Mouse (Mus musculus) testis, adult 2 months (tissue): ENCODE measurements at regions not wholly inside any gene's neighbourhood (a gene's known extent, or its start where the extent isn't known, plus 50 kb on each side); places are given as distances from the start of the nearest gene placed in this dataset.
A peak's percentile ranks its signal among the peaks of the same experiment; 100 is the strongest.

ENCODE experiments used
- H3K27ac ChIP-seq: fragments of 200-500 bp; 2 replicates; pipeline ENCODE4 v1.5.1; 2012; ENCODE audit warnings: low read depth, low read length; ENCODE audit not compliant: control insufficient read depth, insufficient read depth
- H3K27me3 ChIP-seq: fragments of 200-500 bp; 2 replicates; pipeline ENCODE4 v1.6.1; 2012; ENCODE audit warnings: mild to moderate bottlenecking, low read length, moderate library complexity; ENCODE audit not compliant: control insufficient read depth, insufficient read depth
- H3K36me3 ChIP-seq: fragments of 200-500 bp; 2 replicates; pipeline ENCODE4 v1.6.1; 2012; ENCODE audit warnings: mild to moderate bottlenecking, low read length; ENCODE audit not compliant: control insufficient read depth, insufficient read depth
- H3K4me1 ChIP-seq: fragments of 200-500 bp; 2 replicates; pipeline ENCODE4 v1.6.1; 2012; ENCODE audit warnings: low read length; ENCODE audit not compliant: control insufficient read depth, insufficient read depth
- H3K4me3 ChIP-seq: fragments of 200-500 bp; 2 replicates; pipeline ENCODE4 v1.5.1; 2012; ENCODE audit warnings: low read depth, mild to moderate bottlenecking, low read length, moderate library complexity, mixed read lengths; ENCODE audit not compliant: control insufficient read depth
- CTCF ChIP-seq: fragments of 200-500 bp; IDR thresholded peaks from 2 replicates; pipeline ENCODE4 v1.5.1; 2012; ENCODE audit warnings: low read depth, mild to moderate bottlenecking, inconsistent platforms, low read length, moderate library complexity; ENCODE audit not compliant: control insufficient read depth, insufficient read depth, insufficient replicate concordance
- POLR2A ChIP-seq: fragments of 200-500 bp; IDR thresholded peaks from 2 replicates; pipeline ENCODE4 v1.6.1; 2012; ENCODE audit warnings: low read depth, mild to moderate bottlenecking, inconsistent platforms, low read length, moderate library complexity; ENCODE audit not compliant: control insufficient read depth

- Histone ChIP-seq H3K4me3 (no peak overlapping the region), H3K36me3 (no peaks in the 10 kb centered on the region), H3K27me3 (no peaks in the 10 kb centered on the region), H3K27ac (no peak overlapping the region), H3K4me1 (no peaks in the 10 kb centered on the region)
- TF ChIP-seq POLR2A, result no peak
- no peak for TF ChIP-seq CTCF
These were observed 102.3 kb downstream of the Ets2 start for GRCm38 (mm10) chr16:95804199-95804598.

GRCm38 (mm10) chr16:95802641-95803040 lies 100.8 kb downstream of the Ets2 start:
- TF ChIP-seq CTCF, result no peak
- no peak for TF ChIP-seq POLR2A
- H3K4me3 ChIP-seq, result no peak overlapping the region
- peaks cover 3% of the 10 kb centered on the region for H3K4me1 ChIP-seq
- no peaks in the 10 kb centered on the region for H3K27me3 ChIP-seq
- H3K27ac ChIP-seq, result no peak overlapping the region
- H3K36me3 ChIP-seq, result no peaks in the 10 kb centered on the region

DNA sequence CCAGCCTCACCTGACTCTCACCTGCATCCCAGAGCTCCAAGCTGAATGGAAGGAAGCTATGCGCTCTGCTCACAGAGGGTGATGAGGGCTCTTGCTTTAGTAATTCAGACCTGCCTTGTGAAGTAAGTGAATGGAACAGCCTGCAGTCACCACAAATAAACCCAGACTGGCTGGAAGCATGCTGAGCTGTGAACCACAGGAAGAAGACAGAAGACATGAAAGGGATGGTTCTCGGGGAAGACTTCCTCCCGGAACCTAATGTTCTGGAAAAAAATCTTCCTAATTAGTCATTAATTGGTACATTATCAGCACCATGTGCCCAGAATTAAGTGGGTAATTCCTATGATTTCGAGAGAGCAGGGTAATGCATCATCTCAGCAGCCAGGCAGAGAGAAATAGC lies 100.3 kb downstream of the Ets2 start:
- TF ChIP-seq CTCF (no peak), POLR2A (no peak)
- Histone ChIP-seq H3K27me3 (no peaks in the 10 kb centered on the region), H3K4me1 (peaks cover 3% of the 10 kb centered on the region), H3K36me3 (no peaks in the 10 kb centered on the region), H3K4me3 (no peak overlapping the region), H3K27ac (no peak overlapping the region)

- Histone ChIP-seq H3K36me3 (no peaks in the 10 kb centered on the region), H3K27ac (no peak overlapping the region), H3K4me3 (no peak overlapping the region), H3K27me3 (no peaks in the 10 kb centered on the region), H3K4me1 (peaks cover 3% of the 10 kb centered on the region)
- TF ChIP-seq CTCF (no peak), POLR2A (no peak)
These were observed 99.1 kb downstream of the Ets2 start for GRCm38 (mm10) chr16:95800911-95801442.

GRCm38 (mm10) chr16:95798582-95798981 lies 96.7 kb downstream of the Ets2 start:
- no peaks in the 10 kb centered on the region for H3K27me3 ChIP-seq
- no peak overlapping the region for H3K27ac ChIP-seq
- no peak overlapping the region for H3K4me3 ChIP-seq
- peaks cover 3% of the 10 kb centered on the region for H3K4me1 ChIP-seq
- TF ChIP-seq POLR2A (no peak), CTCF (no peak)
- no peaks in the 10 kb centered on the region for H3K36me3 ChIP-seq

GRCm38 (mm10) chr16:95798099-95798498 lies 96.2 kb downstream of the Ets2 start:
- H3K4me1 ChIP-seq, result peaks cover 3% of the 10 kb centered on the region
- H3K27me3 ChIP-seq, result no peaks in the 10 kb centered on the region
- no peaks in the 10 kb centered on the region for H3K36me3 ChIP-seq
- TF ChIP-seq CTCF (no peak), POLR2A (no peak)
- no peak overlapping the region for H3K27ac ChIP-seq
- H3K4me3 ChIP-seq, result peak overlapping the region; percentile 24; the same call in 1 of the 2 replicates

- Histone ChIP-seq H3K27me3 (no peaks in the 10 kb centered on the region), H3K27ac (no peak overlapping the region)
These were observed 95.3 kb downstream of the Ets2 start for GRCm38 (mm10) chr16:95797141-95797540.

GRCm38 (mm10) chr16:95794876-95795275 lies 93.0 kb downstream of the Ets2 start:
- TF ChIP-seq CTCF, result no peak
- no peak for TF ChIP-seq POLR2A
- H3K4me3 ChIP-seq, result no peak overlapping the region
- H3K36me3 ChIP-seq, result no peaks in the 10 kb centered on the region
- H3K27me3 ChIP-seq, result no peaks in the 10 kb centered on the region
- H3K27ac ChIP-seq, result no peak overlapping the region
- peaks cover 3% of the 10 kb centered on the region for H3K4me1 ChIP-seq

More at GRCm38 (mm10) chr16:95797141-95797540, 95.3 kb downstream of the Ets2 start:
- Histone ChIP-seq H3K4me1 (peaks cover 3% of the 10 kb centered on the region), H3K36me3 (no peaks in the 10 kb centered on the region), H3K4me3 (no peak overlapping the region)
- TF ChIP-seq POLR2A (no peak), CTCF (no peak)
